Mouse (Mus musculus): ENCODE results near the gene Nfyc.

The Nfyc gene

DNA sequence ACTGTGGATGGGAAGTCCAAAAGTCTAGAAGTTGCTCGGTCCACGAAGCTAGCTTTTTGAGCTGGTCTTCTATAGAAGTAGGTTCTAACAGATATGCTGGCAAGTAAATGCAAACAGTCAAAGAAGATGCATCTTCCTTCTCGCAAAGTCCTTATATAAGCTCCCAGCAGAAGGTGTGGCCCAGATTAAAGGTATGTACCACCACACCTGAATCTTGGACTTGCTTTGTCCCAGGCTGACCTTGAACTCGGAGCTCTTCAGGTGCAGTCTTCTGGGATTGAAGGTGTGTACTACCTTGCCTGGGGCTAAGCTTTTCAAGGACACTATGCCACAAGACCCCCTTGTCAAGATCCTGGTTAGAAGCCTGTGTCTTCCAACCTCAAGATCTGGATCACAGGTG lies at the start of gene Nfyc:
Nfyc (minus strand) TSS at position 101 of the 400 bp plus-strand sequence.
- no peak for DNase-seq (ENCODE audit: low read depth)

DNA sequence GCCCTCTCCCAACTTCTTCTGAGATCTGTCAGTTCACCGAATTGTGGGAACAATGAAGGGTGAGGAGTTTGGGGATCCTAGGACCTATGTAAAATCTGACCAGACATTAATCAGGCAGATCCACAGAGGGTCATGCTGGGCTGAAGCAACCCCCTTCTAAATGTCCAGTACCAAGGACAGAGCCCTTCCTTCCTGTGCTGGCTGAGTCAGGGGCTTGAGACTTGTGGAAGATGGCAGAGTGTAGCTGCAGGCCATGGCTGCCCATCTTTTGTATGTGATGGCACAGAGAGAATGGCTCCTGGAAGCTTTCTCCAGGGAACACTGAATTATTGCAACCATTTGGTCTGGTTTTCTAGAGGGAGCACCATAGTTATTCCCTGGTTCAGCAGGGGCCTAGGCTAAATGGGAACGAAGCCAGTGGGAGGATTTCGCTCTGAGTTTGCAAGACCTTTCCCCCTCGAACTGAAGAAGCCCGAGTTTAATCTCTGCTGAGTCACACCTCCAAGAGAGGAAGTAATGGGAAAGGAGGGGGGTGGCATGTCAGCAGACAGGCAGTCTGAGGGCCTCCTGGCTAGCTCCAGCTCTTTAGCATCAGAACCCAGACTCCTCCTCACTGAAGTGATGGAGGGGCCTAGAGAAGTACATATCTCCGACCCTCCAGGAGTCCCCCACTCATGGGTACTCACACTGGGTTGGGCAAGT lies 49.5 kb upstream of the Nfyc start:
- DNase-seq (ENCODE audit: low read depth): no peak

DNA sequence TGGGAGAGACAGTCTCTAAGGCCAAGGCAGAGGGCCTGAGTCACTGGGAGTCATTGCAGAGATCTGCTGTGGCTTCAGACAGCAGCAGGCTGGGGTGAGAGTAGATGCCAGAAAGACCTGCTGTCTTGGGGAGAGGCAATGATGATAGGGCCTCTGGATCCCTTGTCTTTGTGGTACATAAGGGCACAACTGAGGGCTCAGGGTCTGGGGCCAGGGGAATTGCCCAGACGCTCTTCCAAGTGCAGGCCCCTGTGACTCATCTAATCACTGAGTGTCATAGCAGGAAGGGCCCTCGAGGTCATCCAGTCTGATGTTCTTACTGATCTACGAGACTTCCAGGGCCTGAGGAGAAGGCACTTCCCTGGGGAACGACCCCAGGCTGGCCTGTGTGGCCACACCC lies 48.0 kb upstream of the Nfyc start:
- no peak for DNase-seq (ENCODE audit: low read depth)

DNA sequence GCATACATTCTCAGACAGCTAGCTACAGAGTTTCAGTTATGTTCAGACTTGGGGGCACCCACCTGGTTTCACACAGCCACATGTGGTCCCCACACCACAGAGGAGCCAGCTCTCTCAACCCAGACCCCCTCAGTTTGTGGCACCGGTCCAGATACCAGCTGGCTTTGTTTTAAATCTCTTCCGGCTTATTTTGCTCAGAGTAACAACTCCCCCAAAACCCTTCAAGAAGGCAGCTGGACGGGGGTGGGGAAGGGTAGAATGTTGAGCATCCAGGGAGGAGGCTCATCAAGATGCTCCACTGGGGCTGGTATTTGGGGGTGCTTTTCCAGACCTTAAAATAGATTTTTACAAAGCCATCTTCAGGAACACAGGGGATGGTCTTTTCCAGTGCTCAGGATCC lies 47.4 kb upstream of the Nfyc start:
- no peak for DNase-seq (ENCODE audit: low read depth)

GRCm38 (mm10) chr4:120875961-120876360 lies 44.6 kb upstream of the Nfyc start:
- DNase-seq (ENCODE audit: low read depth): no peak

DNA sequence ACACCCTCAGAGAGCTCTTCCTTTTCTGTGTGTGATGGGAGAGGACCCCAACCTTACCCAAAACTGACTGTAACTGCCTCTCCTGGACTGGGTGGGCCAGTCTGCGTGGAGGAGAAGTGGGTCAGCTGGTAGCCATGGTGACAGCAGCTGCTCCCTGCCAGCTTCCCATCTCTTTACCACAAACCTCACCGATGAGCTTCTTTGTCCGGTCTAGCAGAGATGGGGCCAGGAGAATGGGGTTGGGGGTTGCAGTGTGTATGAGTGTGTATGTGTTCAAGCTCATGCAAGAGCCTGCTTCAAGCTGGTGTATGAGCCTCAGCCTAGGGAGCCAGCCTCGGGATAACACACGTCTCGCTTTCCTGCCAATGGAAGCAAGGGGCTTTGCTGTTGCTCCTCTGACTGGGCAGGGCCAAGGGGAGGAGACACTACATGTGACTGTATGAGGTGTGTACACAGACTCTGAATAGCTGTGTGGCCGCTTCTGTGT lies 38.9 kb upstream of the Nfyc start:
- no peak for DNase-seq (ENCODE audit: low read depth)

GRCm38 (mm10) chr4:120868988-120869387 lies 37.6 kb upstream of the Nfyc start:
- DNase-seq (ENCODE audit: low read depth): no peak

DNA sequence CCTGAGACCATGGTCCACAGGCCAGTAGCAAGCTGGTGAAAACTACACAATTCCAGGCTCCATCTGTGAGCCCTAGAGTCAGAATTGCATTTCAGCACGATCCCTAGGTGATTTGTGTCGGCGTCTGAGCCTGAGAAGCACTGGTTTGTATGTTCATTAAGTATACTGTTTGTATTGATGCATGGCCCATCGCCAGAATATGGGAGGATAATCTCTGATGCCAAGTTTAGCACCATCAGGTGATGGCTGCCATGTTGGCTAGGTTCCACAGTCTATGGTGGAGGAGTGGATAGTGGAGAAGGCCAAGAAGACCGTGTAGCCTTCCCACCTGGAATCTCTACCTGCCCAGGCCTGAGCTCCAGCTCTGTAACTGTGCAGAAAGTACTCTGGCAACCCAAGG lies 36.9 kb upstream of the Nfyc start:
- DNase-seq (ENCODE audit: low read depth): no peak

- no peak for DNase-seq (ENCODE audit: low read depth)
Observed at GRCm38 (mm10) chr4:120866211-120866610, 34.8 kb upstream of the Nfyc start.

DNA sequence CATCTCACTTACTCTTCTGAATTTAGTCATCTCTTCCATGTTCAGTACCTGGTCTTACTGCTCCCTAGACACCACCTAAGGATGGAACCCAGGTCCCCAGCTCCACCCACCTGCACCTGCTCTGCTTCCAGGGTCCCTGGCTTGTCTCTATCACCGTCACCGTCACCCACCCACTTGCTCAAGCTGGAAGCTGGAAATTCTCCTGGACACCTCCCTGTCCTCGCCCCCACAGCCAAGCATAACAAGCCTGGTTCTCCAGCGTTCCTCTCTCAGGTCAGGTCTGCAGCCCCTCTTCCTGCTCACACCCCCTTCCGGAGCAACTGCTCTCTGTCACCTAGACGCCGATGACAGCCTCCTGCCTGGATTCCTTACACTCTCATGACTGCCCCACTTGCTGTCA lies 28.5 kb upstream of the Nfyc start:
- DNase-seq (ENCODE audit: low read depth): no peak

GRCm38 (mm10) chr4:120856376-120856775 lies 25.0 kb upstream of the Nfyc start:
- no peak for DNase-seq (ENCODE audit: low read depth)

DNA sequence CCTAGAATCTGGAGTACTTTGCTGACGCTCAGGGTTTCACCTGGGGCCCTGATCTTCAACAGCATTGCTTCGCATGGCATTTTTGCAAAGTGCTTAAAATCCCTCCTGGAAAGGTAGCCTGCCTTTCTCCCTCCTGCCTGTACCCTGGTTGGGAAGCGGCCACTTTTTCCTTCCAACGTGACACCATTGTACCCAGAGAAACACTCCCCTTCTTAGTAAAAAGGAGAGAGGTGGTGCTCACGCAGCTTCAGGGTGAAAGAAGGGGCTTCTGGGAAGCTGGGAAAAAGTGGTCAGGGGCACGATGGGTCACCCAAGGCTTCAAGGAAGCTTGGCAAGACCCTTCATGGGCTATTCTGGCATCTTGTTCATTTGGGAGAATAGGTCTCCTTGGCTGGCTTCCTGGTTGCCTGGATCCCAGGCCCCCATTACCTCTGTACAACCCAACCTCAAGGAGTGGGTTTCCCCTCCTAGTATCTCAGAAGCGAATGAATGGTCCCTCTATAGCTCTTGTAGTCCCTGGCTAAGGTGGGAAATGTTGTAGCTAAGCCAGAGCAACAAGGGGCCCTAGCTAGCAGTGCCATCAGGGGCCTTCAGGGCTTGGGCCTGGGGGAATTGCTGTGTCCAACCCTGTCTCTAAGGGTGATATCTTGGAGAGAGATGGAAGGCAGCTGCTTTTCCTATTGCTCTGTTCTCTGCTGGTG lies 24.1 kb upstream of the Nfyc start:
- DNase-seq (ENCODE audit: low read depth): no peak

DNA sequence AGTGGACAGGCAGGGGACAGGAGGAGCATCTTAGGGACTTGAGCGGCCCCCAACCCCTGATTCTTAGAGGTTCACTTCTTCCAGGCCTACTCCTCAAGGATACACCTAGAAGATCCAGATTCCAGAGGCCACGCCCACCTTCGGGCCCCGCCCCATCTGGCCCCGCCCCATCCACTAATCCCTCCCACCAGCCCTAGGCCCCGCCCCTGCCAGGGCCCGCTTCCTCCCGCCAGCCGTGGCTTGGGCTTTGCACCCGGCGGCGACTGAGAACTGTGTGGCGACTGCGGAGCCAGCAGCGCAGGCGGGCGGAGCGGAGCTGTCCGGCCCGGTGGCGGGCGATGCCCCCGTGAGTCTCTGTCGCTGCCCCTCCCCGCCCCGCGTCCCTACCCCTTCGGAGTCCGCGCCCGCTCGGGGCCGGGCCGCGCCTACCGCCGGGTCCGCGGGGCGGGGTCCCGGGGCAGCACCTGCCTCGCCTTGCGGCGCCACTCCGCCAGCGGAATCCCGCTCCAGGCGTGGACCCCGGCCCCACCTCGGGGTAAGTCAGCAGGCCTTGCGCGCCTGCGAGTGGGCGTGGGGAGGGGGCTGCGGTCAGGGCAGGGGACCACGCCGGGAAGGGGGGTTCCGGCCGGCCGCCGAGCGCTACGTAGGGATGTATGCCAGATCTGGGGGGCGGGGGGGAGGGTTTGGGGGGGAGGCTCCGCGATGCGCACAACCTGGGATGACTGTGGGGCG lies 23.4 kb upstream of the Nfyc start, which contains the start of gene Rims3:
Rims3 (plus strand) TSS at position 229 of the 732 bp plus-strand sequence.
- peak; percentile 10 for DNase-seq (ENCODE audit: low read depth)

DNA sequence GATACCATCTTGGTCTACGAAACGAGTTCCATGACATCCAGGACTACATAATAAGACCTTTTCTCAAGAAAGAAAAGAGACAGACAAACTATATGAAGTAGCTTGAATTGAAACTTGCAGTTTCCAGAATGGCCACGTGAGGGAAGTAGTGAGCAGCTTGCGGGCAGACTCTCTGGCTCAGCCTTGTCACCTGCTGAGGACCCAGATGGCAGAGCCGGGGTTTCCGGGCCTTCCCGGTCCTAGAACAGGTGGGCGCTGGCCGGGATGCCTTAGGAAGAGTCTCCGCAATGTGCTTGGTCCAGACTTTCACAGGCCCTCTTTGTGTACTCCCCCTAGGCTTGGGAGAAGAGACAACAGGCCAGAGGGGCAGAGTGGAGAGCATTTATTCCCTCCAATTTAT lies 19.6 kb upstream of the Nfyc start:
- peak; percentile 52 for DNase-seq (ENCODE audit: low read depth)

- no peak for DNase-seq (ENCODE audit: low read depth)
Observed at GRCm38 (mm10) chr4:120849451-120849850, 18.1 kb upstream of the Nfyc start.

DNA sequence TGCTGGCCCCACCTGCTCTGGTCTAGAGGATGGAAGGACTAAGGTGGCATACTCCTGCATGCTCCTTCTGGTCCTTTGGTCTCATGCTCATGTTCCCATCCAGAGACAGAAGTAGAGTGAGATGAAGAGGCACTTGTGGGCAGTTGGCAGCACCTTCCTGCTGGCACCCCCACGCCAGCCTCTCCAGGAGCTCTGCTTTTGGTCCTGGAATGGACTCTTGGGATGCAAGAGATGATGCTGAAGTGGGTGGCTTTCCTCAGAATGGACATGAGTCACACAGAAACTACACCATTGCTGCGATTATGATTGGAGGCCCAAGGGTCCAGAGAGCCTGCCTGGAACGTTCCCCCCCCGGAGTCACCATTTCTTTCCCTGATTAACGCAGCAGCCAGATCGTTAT lies 17.5 kb upstream of the Nfyc start:
- no peak for DNase-seq (ENCODE audit: low read depth)

DNA sequence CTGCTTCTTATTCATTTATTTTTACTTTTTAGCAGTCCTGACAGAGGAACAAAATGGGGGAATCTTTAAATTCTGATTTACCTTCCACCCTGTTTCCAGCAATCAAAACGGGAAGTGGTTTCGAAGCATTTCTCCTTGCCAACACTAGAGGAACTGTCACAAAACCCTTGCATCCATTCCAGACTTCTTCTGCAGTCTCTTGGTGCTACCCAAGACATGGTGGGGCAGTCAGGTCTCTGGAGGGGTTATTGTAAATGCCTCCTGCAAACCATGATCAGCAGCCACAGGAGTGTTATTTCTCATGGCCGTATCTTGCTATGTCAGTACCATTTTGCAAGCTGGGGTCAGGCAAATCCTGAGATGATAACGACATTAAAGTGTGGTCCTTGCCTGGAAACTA lies 13.7 kb upstream of the Nfyc start:
- peak; percentile 17 for DNase-seq (ENCODE audit: low read depth)

- DNase-seq (ENCODE audit: low read depth): peak; percentile 24
Observed at GRCm38 (mm10) chr4:120844423-120845082, 13.2 kb upstream of the Nfyc start.

- no peak for DNase-seq (ENCODE audit: low read depth)
Observed at GRCm38 (mm10) chr4:120841342-120841741, 10.0 kb upstream of the Nfyc start.

DNA sequence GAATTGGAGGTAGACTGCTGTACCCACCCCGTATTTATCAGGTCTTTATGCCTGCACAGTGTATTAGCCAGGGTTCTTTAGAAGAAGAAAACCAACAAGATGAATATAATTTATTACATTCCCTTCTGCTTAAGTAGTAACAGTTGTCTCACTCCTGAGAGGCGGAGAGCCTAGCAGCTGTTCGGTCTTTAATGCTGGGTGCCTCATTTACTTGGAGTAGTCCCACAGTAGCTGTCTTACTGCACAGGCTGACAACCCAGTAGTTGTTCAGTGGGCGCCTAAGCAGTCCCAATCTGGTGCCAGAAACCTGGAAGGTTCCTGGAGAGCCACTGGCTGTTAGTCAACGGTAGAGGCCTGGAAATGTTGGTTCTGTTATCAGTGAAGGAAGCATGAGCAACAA lies 605 bp downstream of the Nfyc start:
- no peak for DNase-seq (ENCODE audit: low read depth)

DNA sequence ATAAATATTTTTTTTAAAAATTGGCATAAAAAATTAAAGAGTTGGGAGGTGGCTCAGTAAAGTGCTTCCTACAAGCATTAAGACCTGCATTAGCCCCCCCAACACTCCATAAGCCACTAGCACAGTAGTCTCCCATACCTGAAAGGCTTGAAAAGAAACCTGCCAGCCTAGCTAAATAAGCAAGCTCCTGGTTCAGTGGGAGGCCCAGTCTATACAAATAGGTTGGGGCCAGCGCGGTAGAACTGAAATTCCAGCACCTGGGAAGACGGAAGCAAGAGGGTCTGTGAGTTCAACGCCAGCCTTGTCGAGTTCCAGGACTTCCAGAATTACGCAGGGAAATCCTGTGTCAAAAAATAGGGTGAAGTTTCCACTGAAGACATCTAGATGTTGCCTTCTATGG lies 5.0 kb downstream of the Nfyc start:
- DNase-seq (ENCODE audit: low read depth): no peak

DNA sequence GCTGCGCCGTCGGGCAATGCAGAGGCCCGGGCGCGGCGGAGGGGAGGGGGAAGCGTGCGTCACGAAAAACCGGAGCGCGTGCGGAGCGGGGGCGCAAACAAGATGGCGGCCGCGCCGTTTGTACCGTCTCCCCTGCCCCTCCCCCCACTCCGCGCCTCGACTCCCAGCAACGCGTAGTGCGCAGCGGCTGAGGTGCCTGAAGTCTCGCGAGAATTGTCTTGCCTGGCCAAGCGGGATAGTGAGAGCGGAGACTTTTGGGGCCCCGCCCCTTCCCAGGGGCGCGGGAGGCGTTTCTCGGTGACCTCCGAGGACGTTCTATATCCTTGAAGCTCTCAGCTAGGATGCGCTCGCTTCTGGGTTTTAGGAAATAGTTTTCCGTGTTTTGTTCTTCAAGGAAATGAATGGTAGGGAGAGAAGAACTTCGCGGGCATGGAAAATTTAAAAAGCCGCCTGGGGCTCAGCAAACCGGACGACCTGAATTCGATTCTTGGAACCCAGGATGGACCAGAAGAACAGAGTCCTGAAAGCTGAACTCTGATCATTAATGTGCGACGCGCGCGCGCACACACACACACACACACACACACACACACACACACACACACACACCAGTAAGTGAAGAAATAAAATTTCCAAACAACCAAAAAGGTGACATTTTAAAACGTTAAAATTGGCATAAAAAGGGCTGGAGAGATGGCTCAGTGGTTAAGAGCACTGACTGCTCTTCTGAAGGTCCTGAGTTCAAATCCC lies 5.6 kb downstream of the Nfyc start:
- peak; percentile 99 for DNase-seq (ENCODE audit: low read depth)
